Mouse (Mus musculus): ENCODE results near the gene Olfr605.
"Not testable (repeated sequence)": the region's sequence is repeated elsewhere in the genome, so short reads cannot be mapped to it uniquely, and the experiment has no call there.

The Olfr605 gene

DNA sequence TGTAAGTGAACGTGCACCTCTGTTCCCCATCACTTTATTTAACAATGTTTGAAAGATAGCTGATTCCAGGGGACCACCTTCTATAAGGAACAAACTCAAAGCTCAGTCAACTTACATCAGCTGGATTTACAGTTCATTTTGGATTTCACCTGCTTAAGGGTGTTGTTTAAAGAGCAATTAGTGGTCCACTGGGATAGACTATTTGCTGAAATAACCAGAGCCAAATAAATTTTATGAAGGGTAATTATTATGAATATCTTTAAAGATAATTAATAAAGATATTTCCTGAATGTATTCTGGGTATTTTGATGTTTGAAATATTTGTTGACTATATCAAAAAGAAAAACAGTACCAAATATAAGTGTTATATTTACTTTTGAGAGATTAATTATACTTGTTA is at the start of gene Olfr605:
Gene Olfr605, minus strand, starts transcription at position 101 of the 400 bp plus-strand sequence.
- TF ChIP-seq GATA4 (IDR thresholded peaks at IDR 0.05; ENCODE audit: insufficient replicate concordance, low read length) = no peak

- no peak for TF ChIP-seq GATA4 (IDR thresholded peaks at IDR 0.05; ENCODE audit: insufficient replicate concordance, low read length)
Measured at GRCm38 (mm10) chr7:103469577-103469976, 24.3 kb upstream of the Olfr605 start, which contains the start of gene Olfr608. Olfr608 (plus strand) TSS chr7:103469877.

DNA sequence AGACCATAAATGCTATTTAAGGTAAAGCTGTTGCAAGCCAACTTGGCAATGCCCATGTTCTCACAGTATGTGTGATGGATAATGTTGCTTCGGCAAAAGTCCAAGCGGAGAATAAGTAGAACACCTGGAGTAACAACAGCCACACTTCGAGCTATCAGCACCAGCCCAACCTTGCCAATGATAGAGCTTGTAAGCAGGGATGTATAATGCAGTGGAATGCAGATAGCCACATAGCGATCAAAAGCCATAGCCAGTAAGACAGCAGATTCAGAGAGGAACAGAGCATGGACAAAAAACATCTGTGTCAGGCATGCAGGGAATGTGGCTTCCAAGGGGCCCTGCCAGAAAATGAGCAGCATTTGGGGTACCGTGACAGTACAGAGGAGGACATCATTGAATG is 15.4 kb upstream of the Olfr605 start:
- TF ChIP-seq GATA4 (IDR thresholded peaks at IDR 0.05; ENCODE audit: insufficient replicate concordance, low read length) = no peak

DNA sequence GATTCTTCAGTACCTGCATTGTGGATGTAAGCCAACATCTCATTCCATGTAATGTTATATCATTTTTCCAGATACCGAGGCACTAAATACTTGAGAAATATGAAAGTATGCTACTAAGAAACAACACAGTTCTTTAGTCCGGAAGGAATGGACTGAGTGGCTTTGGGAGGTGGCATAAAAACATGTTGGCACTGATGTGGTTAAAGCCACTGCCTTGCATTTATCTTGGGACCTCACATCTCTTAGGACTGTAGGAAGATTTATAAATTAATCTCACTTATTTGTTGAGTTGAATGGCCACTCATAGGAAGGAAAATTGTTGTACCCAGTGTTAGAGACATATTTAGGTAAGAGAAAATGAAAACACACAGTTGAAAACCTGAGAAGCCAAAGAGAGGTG is 3.5 kb upstream of the Olfr605 start, which contains the start of gene Olfr606:
Gene Olfr606, plus strand, starts transcription at position 301 of the 400 bp plus-strand sequence.
- TF ChIP-seq GATA4 (IDR thresholded peaks at IDR 0.05; ENCODE audit: insufficient replicate concordance, low read length) = no peak

DNA sequence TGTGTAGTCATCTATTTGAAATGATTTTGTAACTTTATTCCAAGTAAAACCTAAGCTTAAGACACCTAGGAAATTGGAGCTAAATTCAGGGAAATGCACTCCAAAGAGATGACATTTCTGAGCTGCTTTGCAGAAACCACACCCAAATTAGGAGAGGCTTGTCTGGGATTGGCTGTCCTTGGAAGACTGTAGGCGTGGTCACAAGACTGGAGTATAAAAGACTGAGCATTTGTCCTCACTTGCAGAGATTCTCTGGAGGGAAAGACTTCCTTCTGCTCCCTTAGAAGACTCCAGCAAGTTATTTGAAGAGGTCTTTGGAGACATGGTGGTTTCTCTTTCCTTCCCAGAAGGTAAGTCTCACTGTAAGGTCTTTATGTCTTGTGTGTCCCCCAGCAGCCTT is 30.5 kb downstream of the Olfr605 start, which contains the start of gene Usp17lc:
Gene Usp17lc, plus strand, starts transcription at position 301 of the 400 bp plus-strand sequence.
- TF ChIP-seq GATA4 (IDR thresholded peaks at IDR 0.05; ENCODE audit: insufficient replicate concordance, low read length) = not testable (repeated sequence)

DNA sequence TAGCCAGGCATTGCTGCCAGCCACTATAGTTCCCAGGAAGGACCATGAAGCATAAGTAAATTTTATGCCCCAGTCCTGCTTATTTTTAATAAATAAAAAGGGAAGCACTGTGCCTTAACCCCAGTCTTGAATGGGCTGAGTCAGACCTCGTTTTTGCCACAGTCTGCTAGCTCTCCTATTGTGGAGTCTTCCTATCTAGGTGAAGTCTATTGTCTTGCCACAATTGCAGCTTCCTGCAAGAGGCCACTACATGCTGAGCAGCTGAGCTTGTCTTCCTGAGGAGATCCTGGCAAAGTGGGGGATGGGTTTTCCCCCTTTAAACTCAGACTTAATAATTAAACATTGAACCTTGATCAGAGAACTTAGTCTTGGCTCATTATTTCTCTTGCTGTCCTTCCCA is 46.3 kb downstream of the Olfr605 start:
- no peak for TF ChIP-seq GATA4 (IDR thresholded peaks at IDR 0.05; ENCODE audit: insufficient replicate concordance, low read length)

- TF ChIP-seq GATA4 (IDR thresholded peaks at IDR 0.05; ENCODE audit: insufficient replicate concordance, low read length) = no peak
Measured at GRCm38 (mm10) chr7:103397758-103398157, 47.5 kb downstream of the Olfr605 start.

Measured in liver, adult (tissue).